Mouse (Mus musculus) leukemia stem cell, adult 10-12 weeks (primary cell): ENCODE measurements around the gene Polr1e. TPM values are rescaled to one million over a fixed set of nuclear protein-coding genes. Genes with fewer than 3 reads are reported as not detected.

Source experiments
- polyA plus RNA-seq: library from polyadenylated mRNA; stranded (reverse); fragments of >175 nt; gene quantifications from 2 replicates; pipeline ENCODE4 v1.2.3, GENCODE M21; 2012; ENCODE audit warnings: low replicate concordance

Gene Polr1e
- polyA plus RNA-seq, result 2.6 and 8.1 TPM in 2 replicates

GRCm38 (mm10) chr4:45018452-45018980 lies at the start of gene Polr1e:
Polr1e (plus strand) TSS chr4:45018583.

GRCm38 (mm10) chr4:44981280-44981973 lies 37.0 kb upstream of the Polr1e start, which contains the start of gene Grhpr:
Grhpr (plus strand) TSS chr4:44981395.

GRCm38 (mm10) chr4:45012105-45012975 lies 6.0 kb upstream of the Polr1e start, which contains the start of gene Zbtb5:
Zbtb5 (minus strand) TSS chr4:45012412.

GRCm38 (mm10) chr4:45084021-45084894 lies 65.9 kb downstream of the Polr1e start, which contains the start of gene Fbxo10:
Fbxo10 (minus strand) TSS chr4:45084604.

Other genes with a start within 250 kb of the Polr1e start
- gene Grhpr, start 37.2 kb upstream of the Polr1e start, polyA plus RNA-seq, result 10.2 and 22.9 TPM in 2 replicates
- 1.7 and 2.8 TPM in 2 replicates for gene Zbtb5, start 6.2 kb upstream of the Polr1e start, polyA plus RNA-seq
- gene Fbxo10, start 66.0 kb downstream of the Polr1e start, polyA plus RNA-seq, result 9.8 and 10.5 TPM in 2 replicates
- gene Tomm5, start 89.5 kb downstream of the Polr1e start, polyA plus RNA-seq, result 39.9 and 84.2 TPM in 2 replicates
- 2.8 and 2.9 TPM in 2 replicates for gene Frmpd1, start 166.3 kb downstream of the Polr1e start, polyA plus RNA-seq